8 mouse cellular contexts compared by ENCODE assay signal in genomic region chr11:117269053-117269702, GRCm38 (mm10).
DNase-seq lines count a peak whose midpoint lies in the region; ATAC-seq and TF ChIP-seq lines count a peak whose summit lies in the region.

No protein-coding gene starts in this region.

- intact Hi-C loops in heart, postnatal 10 days (cut with DNase I), result loop anchor here (2.0 kb wide), 1 partner anchor 44 kb away; no protein-coding TSS in a partner anchor

- peaks cover 72% of the 10 kb centered on the region for H3K4me1 ChIP-seq in heart, embryonic 15.5 days (replicated peaks)
- H3K4me1 ChIP-seq in testis, adult 2 months (ENCODE audit: control insufficient read depth, insufficient read depth, low read length), result peaks cover 18% of the 10 kb centered on the region
- H3K4me1 ChIP-seq in hindbrain, embryonic 16.5 days (ENCODE audit: control insufficient read depth, insufficient read depth, low read depth, low read length), result peaks cover 36% of the 10 kb centered on the region

- no peak overlapping the region; the same call in 1 of the 2 replicates for H3K4me3 ChIP-seq in heart, embryonic 15.5 days
- no peak overlapping the region for H3K4me3 ChIP-seq in testis, adult 2 months (ENCODE audit: control insufficient read depth, low read depth, low read length)
- H3K4me3 ChIP-seq in hindbrain, embryonic 16.5 days (ENCODE audit: low read length), result no peak overlapping the region

- 0 out of 2 replicates have a peak overlapping the region, but pooled peaks have one; percentile 87 for H3K27ac ChIP-seq in heart, embryonic 15.5 days
- peak overlapping the region; percentile 56 for H3K27ac ChIP-seq in testis, adult 2 months (ENCODE audit: control insufficient read depth, insufficient read depth, low read depth, low read length)
- peak overlapping the region; percentile 23; the same call in 1 of the 2 replicates for H3K27ac ChIP-seq in hindbrain, embryonic 16.5 days (ENCODE audit: low read depth, low read length)

- TF ChIP-seq CTCF in testis, adult 2 months (IDR thresholded peaks at IDR 0.05; ENCODE audit: control insufficient read depth, insufficient read depth, insufficient replicate concordance, low read depth, low read length), result no peak

- 53% methylated on average over 8 of the region's 8 CpGs for WGBS in heart, embryonic 15.5 days
- 54% methylated on average over 8 of the region's 8 CpGs for WGBS in hindbrain, embryonic 16.5 days

- peaks cover 51% of the 10 kb centered on the region for H3K27me3 ChIP-seq in heart, embryonic 15.5 days
- no peaks in the 10 kb centered on the region for H3K27me3 ChIP-seq in testis, adult 2 months (ENCODE audit: control insufficient read depth, insufficient read depth, low read length)
- no peaks in the 10 kb centered on the region for H3K27me3 ChIP-seq in hindbrain, embryonic 16.5 days (replicated peaks; ENCODE audit: control insufficient read depth, insufficient read depth, low read length)

- peak overlapping the region; percentile 82 for H3K4me2 ChIP-seq in heart, embryonic 15.5 days
- no peak overlapping the region for H3K4me2 ChIP-seq in hindbrain, embryonic 16.5 days (ENCODE audit: low read length)

- 0 out of 2 replicates have a peak overlapping the region, but pooled peaks have one; percentile 16 for H3K9ac ChIP-seq in heart, embryonic 15.5 days
- no peak overlapping the region for H3K9ac ChIP-seq in hindbrain, embryonic 16.5 days (ENCODE audit: low read depth, low read length)

- TF ChIP-seq POLR2A in testis, adult 2 months (IDR thresholded peaks at IDR 0.05; ENCODE audit: control insufficient read depth, low read depth, low read length), result no peak

- H3K36me3 ChIP-seq in heart, embryonic 15.5 days, result no peaks in the 10 kb centered on the region
- H3K36me3 ChIP-seq in testis, adult 2 months (ENCODE audit: control insufficient read depth, insufficient read depth, low read length), result no peaks in the 10 kb centered on the region
- no peaks in the 10 kb centered on the region for H3K36me3 ChIP-seq in hindbrain, embryonic 16.5 days (ENCODE audit: control insufficient read depth, insufficient read depth, low read length)

- DNase-seq in heart, postnatal 10 days, result no peak
- DNase-seq in testis, postnatal 14 days (ENCODE audit: low spot score), result no peak
- DNase-seq in thymus, postnatal 0 days (ENCODE audit: low spot score), result no peak
- no peak for DNase-seq in embryo, embryonic 11 days
- DNase-seq in gastrocnemius, postnatal 10 days, result no peak

- no peak for ATAC-seq in heart, embryonic 15.5 days (replicated peaks; ENCODE audit: insufficient number of reproducible peaks, insufficient read depth, low FRiP score, low read depth)
- no peak for ATAC-seq in hindbrain, embryonic 16.5 days

- no peaks in the 10 kb centered on the region for H3K9me3 ChIP-seq in heart, embryonic 15.5 days (replicated peaks)
- no peaks in the 10 kb centered on the region for H3K9me3 ChIP-seq in hindbrain, embryonic 16.5 days (ENCODE audit: control insufficient read depth, low read length)

Comparison
In these comparisons a context has a peak if more than half of its experiments do, and no peak if none do; other contexts are left out.
1. H3K27ac ChIP-seq: peak in every context shown above with its lines; median percentile 87 in heart, embryonic 15.5 days; 56 in testis, adult 2 months; 23 in hindbrain, embryonic 16.5 days.